Mouse (Mus musculus): ENCODE results near the gene Ergic1. TPM values are rescaled to one million over a fixed set of nuclear protein-coding genes. Genes with fewer than 3 reads are reported as not detected.
A peak's percentile ranks its signal among the peaks of the same experiment; 100 is the strongest.

Gene Ergic1
- polyA plus RNA-seq, 1 experiment from 2014 or later, result 103 TPM

DNA sequence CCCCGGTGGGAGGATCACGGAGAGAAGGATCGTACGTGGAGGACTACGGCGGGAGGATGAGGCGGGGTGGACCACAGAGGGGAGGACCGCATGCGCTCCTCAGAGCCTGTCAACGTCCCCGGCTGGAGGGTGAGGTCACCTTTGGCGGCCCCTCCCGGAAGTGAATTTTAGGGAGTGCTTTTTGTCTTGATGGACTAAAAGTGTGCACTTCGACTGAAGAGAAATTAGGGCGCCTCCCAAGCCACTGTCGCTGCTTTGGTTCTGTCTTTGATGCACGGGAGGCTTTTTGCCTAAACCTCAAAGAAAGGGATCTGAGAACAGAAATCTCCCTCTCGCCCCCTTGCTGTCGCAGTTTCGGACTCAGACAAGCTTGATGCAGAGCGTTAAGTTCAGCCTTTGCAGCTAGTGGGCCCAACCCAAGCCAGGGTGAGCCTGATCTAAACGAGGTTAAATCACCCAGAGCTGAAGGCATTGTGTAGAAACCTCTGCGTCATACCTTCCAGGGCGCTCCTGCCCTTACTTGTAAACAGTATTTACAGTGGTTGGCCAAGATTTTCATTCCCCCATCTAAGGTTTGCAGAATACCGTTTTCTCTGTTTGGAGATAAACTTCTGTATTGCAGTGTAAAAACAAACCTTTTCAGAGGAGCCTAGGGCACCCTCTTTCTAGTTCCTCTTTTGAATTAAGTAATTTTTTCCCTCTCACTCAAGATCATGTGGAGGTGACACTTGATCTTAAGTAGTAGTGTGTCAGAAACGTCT lies 115.5 kb downstream of the Ergic1 start:
- Histone ChIP-seq H3K9me3 (no peaks in the 10 kb centered on the region), H3K4me1 (replicated peaks) (peaks cover 25% of the 10 kb centered on the region), H3K27ac (peak overlapping the region; percentile 90), H3K27me3 (ENCODE audit: insufficient read depth, poor library complexity, severe bottlenecking) (no peaks in the 10 kb centered on the region), H3K36me3 (0 out of 2 replicates have a peak, but pooled peaks cover 5% of the 10 kb centered on the region), H3K4me3 (peak overlapping the region; percentile 86)
- DNase-seq (ENCODE audit: low spot score), result no peak
- 4% methylated on average over 26 of the region's 26 CpGs for WGBS

DNA sequence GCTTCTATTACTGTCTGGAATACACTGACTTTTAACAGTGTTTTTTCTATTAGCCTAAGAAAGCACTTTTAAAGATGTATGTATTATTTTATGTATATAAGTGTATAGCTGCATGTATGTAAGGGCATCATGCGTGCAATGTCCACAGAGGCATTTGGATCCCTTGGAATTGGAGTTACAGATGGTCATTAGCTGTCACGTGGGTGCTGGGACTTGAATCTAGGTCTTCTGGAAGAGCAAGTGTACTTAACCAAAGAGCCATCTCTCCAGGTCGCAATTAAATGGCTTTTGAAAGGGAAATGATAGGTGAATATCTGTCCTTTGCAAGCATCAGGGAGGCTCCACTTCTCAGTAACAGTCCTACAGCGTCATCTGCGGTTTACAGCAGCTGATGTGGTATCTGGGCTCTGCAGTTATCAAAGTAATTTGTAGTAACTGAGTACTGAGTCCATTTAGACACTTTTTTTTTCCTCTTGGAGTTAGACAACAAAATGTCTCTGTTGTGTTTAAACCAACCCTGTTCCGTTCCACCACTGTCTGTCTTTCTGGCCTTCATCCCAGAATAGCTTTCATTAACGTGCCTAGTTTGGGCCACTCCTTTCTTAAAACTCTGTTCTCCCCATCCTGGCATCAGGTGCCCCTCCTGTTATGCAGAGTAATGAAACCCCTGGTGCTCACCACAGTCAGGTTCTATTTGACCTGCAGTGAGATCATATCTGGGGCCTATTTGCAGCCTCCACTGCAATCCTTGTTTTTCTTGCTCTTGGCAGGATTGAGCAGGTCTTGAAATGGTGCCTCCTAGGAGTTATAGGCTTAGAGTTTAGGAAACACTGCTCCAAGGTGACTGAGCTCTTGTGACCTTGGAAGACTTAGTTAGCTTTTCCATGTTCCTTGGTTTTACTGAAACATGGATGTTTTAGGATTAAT lies 116.7 kb downstream of the Ergic1 start:
- H3K4me3 ChIP-seq, result no peak overlapping the region

DNA sequence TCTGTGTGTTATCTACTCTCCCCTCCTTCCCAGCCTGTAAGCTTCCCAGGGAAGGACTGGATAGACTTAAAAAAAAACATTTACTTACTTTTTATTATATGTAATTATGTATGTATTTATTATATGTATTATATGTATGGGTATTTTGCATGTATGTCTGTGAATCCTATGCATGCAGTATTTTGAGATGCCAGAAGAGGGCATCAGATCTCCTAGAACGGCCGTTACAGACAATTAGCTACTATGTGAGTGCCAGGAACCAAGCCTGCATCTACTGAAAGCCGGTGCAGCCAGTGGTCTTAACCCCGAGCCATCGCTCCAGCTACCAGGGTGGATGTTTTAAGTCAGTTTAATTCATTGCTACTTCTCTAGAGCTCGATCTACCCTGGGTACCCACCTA lies 120.0 kb downstream of the Ergic1 start:
- WGBS, result 89% methylated on average over 6 of the region's 6 CpGs
- H3K27me3 ChIP-seq (ENCODE audit: insufficient read depth, poor library complexity, severe bottlenecking), result no peaks in the 10 kb centered on the region

More for the DNA sequence above, 116.7 kb downstream of the Ergic1 start:
- peaks cover 25% of the 10 kb centered on the region for H3K4me1 ChIP-seq (replicated peaks)
- H3K27me3 ChIP-seq (ENCODE audit: insufficient read depth, poor library complexity, severe bottlenecking), result no peaks in the 10 kb centered on the region
- H3K36me3 ChIP-seq, result peaks cover 12% of the 10 kb centered on the region
- H3K27ac ChIP-seq, result no peak overlapping the region
- no peaks in the 10 kb centered on the region for H3K9me3 ChIP-seq
- DNase-seq (ENCODE audit: low spot score), result no peak
- 89% methylated on average over 7 of the region's 7 CpGs for WGBS

DNA sequence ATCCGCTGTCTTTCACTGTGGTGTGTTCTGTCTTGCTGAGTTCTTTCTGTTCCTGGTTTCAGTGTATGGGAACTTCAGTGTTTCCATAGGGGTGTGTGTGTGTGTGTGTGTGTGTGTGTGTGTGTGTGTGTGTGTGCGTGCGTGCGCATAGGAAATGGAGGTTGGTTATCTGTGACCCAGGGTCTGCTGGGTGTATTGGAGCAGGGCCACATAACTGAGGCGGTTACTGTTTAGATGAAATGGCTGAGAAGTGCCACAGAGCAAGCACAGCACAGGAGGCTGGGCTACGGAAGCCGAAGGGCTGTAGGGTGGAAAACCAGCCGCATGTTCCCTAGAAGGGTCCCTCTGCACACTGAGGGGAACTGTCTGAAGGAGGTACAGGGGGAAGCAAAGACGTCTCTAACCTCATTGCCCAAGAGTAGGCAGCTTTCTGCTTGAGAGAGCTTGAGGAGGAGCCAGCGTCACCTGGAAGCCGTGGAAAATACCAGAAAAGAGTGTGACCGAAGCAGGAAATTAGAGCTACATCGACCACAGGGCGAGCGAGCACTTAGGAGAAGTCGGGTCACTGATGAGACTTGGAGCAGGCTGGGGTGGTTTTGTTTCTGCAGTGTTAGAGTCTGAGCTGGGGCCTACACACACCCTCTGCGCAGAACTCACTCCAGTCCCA lies 125.2 kb downstream of the Ergic1 start:
- no peaks in the 10 kb centered on the region for H3K27me3 ChIP-seq (ENCODE audit: insufficient read depth, poor library complexity, severe bottlenecking)
- no peak for DNase-seq (ENCODE audit: low spot score)
- H3K36me3 ChIP-seq, result peaks cover 32% of the 10 kb centered on the region
- H3K4me3 ChIP-seq, result no peak overlapping the region
- 91% methylated on average over 17 of the region's 17 CpGs for WGBS
- H3K27ac ChIP-seq, result no peak overlapping the region
- H3K4me1 ChIP-seq (replicated peaks), result peaks cover 4% of the 10 kb centered on the region; the same call in 1 of the 2 replicates
- H3K9me3 ChIP-seq, result no peaks in the 10 kb centered on the region

More for the DNA sequence above, 120.0 kb downstream of the Ergic1 start:
- Histone ChIP-seq H3K36me3 (peaks cover 36% of the 10 kb centered on the region), H3K9me3 (no peaks in the 10 kb centered on the region), H3K27ac (no peak overlapping the region), H3K4me3 (no peak overlapping the region), H3K4me1 (replicated peaks) (peaks cover 20% of the 10 kb centered on the region)
- DNase-seq (ENCODE audit: low spot score), result no peak

DNA sequence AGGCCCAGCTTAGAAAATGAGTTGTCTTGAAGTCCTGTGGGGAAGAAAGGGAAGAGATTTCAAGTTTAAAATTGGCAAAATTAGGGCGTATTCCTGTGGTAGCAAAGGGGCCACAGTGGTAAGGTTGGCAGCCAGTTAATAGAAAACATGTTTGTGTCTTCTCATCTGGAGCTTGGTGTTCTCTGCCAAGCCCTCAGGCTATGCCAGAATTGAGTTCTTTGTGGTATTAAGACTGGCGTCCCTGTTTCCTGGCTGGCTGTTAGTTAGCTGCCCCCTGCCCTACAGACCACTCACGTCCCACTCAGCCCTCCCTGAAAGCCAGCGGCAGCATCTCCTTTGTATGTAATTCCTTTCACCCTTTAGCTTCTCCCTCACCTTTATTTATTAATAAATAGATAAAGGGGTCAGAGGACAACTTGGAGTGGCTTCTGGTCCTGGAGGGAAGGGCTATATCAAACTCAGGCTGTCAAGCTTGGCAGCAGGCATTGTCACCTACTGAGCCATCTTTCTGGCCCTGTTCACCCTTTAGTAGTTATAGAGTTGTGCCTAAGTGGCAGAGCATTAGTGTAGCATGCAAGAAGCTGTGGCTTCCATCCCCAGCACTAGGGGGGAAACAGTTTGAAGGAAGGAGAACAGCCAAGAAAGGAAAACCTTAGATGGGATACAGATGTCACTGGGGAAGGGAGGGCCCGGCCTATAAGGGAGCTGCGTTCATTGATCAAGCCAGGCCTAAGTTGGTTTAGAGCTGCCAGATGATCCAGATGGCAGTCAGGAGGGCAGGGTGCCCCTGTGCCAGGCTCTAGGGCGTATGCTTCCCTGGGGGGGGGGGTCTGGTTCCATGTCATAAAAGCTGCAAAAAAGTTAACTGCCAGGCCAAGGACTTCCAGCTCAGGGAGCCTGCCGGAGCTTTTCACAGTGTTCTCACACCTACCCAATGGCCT lies 127.8 kb downstream of the Ergic1 start:
- Histone ChIP-seq H3K27me3 (ENCODE audit: insufficient read depth, poor library complexity, severe bottlenecking) (no peaks in the 10 kb centered on the region), H3K4me3 (no peak overlapping the region), H3K27ac (no peak overlapping the region; the same call in 1 of the 2 replicates), H3K4me1 (replicated peaks) (peaks cover 9% of the 10 kb centered on the region; the same call in 1 of the 2 replicates), H3K36me3 (peaks cover 18% of the 10 kb centered on the region), H3K9me3 (no peaks in the 10 kb centered on the region)
- no peak for DNase-seq (ENCODE audit: low spot score)
- 86% methylated on average over 8 of the region's 8 CpGs for WGBS

DNA sequence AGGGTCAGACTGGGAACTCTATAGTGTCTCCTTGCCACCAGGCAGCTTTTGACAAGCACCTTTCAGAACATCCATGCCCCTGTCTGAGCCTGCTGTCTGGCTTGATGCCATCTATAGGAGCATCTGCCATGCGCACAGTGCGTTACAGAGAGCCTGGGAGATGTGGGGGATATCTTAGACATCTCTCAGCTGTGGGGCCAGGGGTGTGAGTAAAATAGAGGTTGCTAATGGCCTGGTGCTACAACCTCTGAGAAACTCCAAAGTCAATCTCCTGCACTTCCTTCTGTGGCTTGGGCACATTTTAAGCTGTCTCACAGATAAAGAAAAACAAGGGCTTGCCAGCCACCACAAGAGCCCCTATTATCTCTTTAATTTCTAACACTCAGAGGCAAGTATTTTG lies 128.5 kb downstream of the Ergic1 start:
- H3K36me3 ChIP-seq, result peaks cover 10% of the 10 kb centered on the region
- no peak overlapping the region; the same call in 1 of the 2 replicates for H3K27ac ChIP-seq
- WGBS, result 90% methylated on average over 2 of the region's 2 CpGs
- H3K9me3 ChIP-seq, result no peaks in the 10 kb centered on the region
- peaks cover 9% of the 10 kb centered on the region; the same call in 1 of the 2 replicates for H3K4me1 ChIP-seq (replicated peaks)
- no peak for DNase-seq (ENCODE audit: low spot score)
- no peaks in the 10 kb centered on the region for H3K27me3 ChIP-seq (ENCODE audit: insufficient read depth, poor library complexity, severe bottlenecking)
- no peak overlapping the region for H3K4me3 ChIP-seq

DNA sequence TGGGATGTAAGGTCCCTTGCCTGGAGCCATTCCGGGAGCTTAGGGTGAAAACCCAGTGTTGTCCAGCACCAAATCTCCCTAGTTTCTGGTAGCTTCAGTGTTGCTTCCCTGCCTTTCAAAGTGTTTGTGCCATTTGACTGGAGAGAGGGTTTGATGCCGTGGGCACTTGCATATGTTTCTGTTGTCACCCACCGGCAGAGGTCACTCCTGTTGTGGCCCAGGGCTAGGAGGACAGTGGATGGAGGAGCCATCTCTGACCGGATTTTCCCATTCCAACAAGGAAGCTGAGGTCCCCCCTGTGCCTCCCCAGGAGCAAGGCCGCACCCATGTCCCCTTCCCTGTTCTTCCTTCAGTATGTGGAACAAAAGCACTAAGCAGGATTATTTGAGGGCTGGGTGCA lies 128.9 kb downstream of the Ergic1 start:
- Histone ChIP-seq H3K27ac (no peak overlapping the region), H3K36me3 (peaks cover 6% of the 10 kb centered on the region; the same call in 1 of the 2 replicates), H3K4me3 (no peak overlapping the region), H3K4me1 (replicated peaks) (peaks cover 9% of the 10 kb centered on the region; the same call in 1 of the 2 replicates), H3K27me3 (ENCODE audit: insufficient read depth, poor library complexity, severe bottlenecking) (no peaks in the 10 kb centered on the region), H3K9me3 (no peaks in the 10 kb centered on the region)
- DNase-seq (ENCODE audit: low spot score), result no peak
- WGBS, result 69% methylated on average over 5 of the region's 5 CpGs

DNA sequence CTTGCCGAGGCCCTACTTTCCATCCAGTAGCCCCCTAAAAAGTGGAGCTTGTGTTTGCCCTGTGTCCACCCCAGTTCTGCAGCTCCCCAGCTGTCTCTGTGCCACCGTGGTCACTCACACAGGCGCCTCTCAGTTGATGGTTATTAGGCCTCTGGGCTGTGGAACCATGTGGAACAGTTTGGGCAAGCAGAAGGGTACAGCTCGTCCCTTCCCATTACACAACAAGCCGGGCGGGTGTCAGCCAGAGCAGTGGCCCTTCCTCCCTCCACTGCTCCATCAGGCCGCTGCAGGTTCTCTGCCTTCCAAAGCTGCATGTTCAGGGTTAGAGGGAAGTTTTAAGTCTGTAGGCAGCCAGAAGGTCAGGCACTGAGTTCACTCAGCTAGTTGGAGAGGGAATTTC lies 129.8 kb downstream of the Ergic1 start:
- Histone ChIP-seq H3K36me3 (peaks cover 6% of the 10 kb centered on the region; the same call in 1 of the 2 replicates), H3K27me3 (ENCODE audit: insufficient read depth, poor library complexity, severe bottlenecking) (no peaks in the 10 kb centered on the region), H3K9me3 (no peaks in the 10 kb centered on the region), H3K4me3 (no peak overlapping the region), H3K27ac (no peak overlapping the region), H3K4me1 (replicated peaks) (peaks cover 9% of the 10 kb centered on the region; the same call in 1 of the 2 replicates)
- DNase-seq (ENCODE audit: low spot score), result no peak
- WGBS, result 93% methylated on average over 7 of the region's 7 CpGs

DNA sequence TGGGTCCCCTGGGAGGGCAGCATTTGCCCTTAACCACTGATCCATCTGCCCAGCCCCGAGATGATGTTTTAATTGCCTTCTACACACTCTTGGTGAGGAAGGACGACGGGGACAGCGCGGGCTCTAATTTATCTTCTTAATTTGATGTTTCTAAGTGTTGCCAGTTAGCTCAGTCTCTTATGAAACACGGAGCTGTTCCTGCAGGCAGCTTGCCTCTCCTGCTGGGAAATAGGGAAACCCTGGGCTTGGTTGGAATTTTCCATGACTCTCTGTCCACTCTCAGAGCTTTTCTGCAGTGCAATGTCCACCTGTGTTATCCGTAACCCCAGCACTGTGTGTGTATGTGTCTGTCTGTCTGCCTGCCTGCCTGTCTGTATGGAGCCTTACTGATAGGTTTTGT lies 132.1 kb downstream of the Ergic1 start:
- WGBS, result 91% methylated on average over 7 of the region's 7 CpGs
- no peaks in the 10 kb centered on the region for H3K9me3 ChIP-seq
- 0 out of 2 replicates have a peak overlapping the region, but pooled peaks have one; percentile 12 for H3K27ac ChIP-seq

DNA sequence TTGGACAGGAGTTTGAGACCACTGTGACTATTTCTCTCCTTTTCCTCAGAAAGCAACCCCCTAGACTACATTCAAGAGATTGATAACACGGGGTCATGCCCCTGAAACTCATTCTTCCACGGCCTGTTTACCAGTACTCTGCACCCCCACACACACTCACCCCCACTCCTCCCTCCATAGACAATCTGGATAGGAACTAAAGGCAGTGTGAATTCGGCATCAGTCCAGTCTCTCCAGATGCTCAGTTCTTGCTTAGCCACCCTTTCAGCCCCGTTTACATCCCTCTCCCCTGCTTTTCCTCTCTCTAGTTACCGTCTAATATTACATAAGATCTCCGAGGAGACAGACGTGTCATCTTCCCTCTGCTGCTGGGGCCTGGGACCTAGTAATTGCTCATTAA lies 132.9 kb downstream of the Ergic1 start:
- H3K4me1 ChIP-seq (replicated peaks), result peaks cover 9% of the 10 kb centered on the region; the same call in 1 of the 2 replicates
- no peak overlapping the region for H3K27ac ChIP-seq
- no peak for DNase-seq (ENCODE audit: low spot score)
- no peak overlapping the region for H3K4me3 ChIP-seq
- H3K27me3 ChIP-seq (ENCODE audit: insufficient read depth, poor library complexity, severe bottlenecking), result no peaks in the 10 kb centered on the region
- WGBS, result 76% methylated on average over 7 of the region's 7 CpGs
- peaks cover 34% of the 10 kb centered on the region for H3K36me3 ChIP-seq
- no peaks in the 10 kb centered on the region for H3K9me3 ChIP-seq

More for the DNA sequence above, 132.1 kb downstream of the Ergic1 start:
- Histone ChIP-seq H3K36me3 (peaks cover 27% of the 10 kb centered on the region), H3K4me3 (no peak overlapping the region), H3K27me3 (ENCODE audit: insufficient read depth, poor library complexity, severe bottlenecking) (no peaks in the 10 kb centered on the region), H3K4me1 (replicated peaks) (peaks cover 9% of the 10 kb centered on the region; the same call in 1 of the 2 replicates)
- no peak for DNase-seq (ENCODE audit: low spot score)

DNA sequence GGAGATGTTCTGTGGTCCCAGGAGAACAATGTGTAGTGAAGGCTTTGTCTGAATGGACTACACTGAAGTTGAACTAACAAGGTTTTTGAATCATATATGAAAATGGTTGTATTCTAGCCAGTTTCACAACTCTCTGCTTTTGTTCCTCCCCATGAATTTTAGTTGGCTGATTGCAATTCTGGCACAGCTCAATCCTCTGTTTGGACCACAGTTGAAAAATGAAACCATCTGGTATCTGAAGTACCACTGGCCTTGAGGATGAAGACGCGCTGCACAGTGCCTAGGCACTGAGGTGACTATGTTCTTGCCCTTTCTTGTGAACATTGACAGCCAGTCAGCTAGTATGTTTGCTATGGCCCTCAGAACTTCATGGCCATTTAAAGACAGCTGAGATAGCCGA lies 133.9 kb downstream of the Ergic1 start:
- 96% methylated on average over 3 of the region's 3 CpGs for WGBS
- peaks cover 45% of the 10 kb centered on the region for H3K36me3 ChIP-seq

More for the DNA sequence above, 133.9 kb downstream of the Ergic1 start:
- no peaks in the 10 kb centered on the region for H3K27me3 ChIP-seq (ENCODE audit: insufficient read depth, poor library complexity, severe bottlenecking)
- no peaks in the 10 kb centered on the region for H3K9me3 ChIP-seq
- no peak overlapping the region for H3K4me3 ChIP-seq
- H3K27ac ChIP-seq, result no peak overlapping the region
- H3K4me1 ChIP-seq (replicated peaks), result 0 out of 2 replicates have a peak, but pooled peaks cover 5% of the 10 kb centered on the region
- DNase-seq (ENCODE audit: low spot score), result no peak
